Mouse (Mus musculus): ENCODE data around the gene Dkk1.
"Not testable (repeated sequence)": the region's sequence is repeated elsewhere in the genome, so short reads cannot be mapped to it uniquely, and the experiment has no call there.

Gene Dkk1

GRCm38 (mm10) chr19:30549044-30549853 lies at the start of gene Dkk1:
TSS of gene Dkk1 (minus strand) at chr19:30549665.
- DNase-seq, result peak; percentile 3

GRCm38 (mm10) chr19:30586366-30586765 lies 36.9 kb upstream of the Dkk1 start:
- DNase-seq, result no peak

GRCm38 (mm10) chr19:30564516-30564915 lies 15.1 kb upstream of the Dkk1 start:
- DNase-seq, result no peak

- DNase-seq, result no peak
Measured at GRCm38 (mm10) chr19:30563876-30564275, 14.4 kb upstream of the Dkk1 start.

GRCm38 (mm10) chr19:30558024-30558423 lies 8.6 kb upstream of the Dkk1 start:
- DNase-seq, result no peak

GRCm38 (mm10) chr19:30554467-30554881 lies 5.0 kb upstream of the Dkk1 start:
- DNase-seq, result peak; percentile 21 to 30

- DNase-seq, result no peak
Measured at GRCm38 (mm10) chr19:30553740-30554139, 4.3 kb upstream of the Dkk1 start.

GRCm38 (mm10) chr19:30552260-30552659 lies 2.8 kb upstream of the Dkk1 start:
- DNase-seq, result peak in 1 of 2 experiments; percentile 5

- no peak for DNase-seq
Measured at GRCm38 (mm10) chr19:30549854-30550647, 586 bp upstream of the Dkk1 start.

GRCm38 (mm10) chr19:30548411-30549043 lies 938 bp downstream of the Dkk1 start:
- DNase-seq, result peak in 1 of 2 experiments; percentile 2

- not testable (repeated sequence) for DNase-seq
Measured at GRCm38 (mm10) chr19:30539365-30539941, 10.0 kb downstream of the Dkk1 start.

GRCm38 (mm10) chr19:30516771-30517170 lies 32.7 kb downstream of the Dkk1 start:
- no peak for DNase-seq

GRCm38 (mm10) chr19:30510481-30510880 lies 39.0 kb downstream of the Dkk1 start:
- DNase-seq, result no peak

GRCm38 (mm10) chr19:30505497-30505896 lies 44.0 kb downstream of the Dkk1 start:
- no peak for DNase-seq

All from thymus, postnatal 36 days (tissue).